Comparison of ENCODE assay signal across 22 mouse cellular contexts in the genomic region with DNA sequence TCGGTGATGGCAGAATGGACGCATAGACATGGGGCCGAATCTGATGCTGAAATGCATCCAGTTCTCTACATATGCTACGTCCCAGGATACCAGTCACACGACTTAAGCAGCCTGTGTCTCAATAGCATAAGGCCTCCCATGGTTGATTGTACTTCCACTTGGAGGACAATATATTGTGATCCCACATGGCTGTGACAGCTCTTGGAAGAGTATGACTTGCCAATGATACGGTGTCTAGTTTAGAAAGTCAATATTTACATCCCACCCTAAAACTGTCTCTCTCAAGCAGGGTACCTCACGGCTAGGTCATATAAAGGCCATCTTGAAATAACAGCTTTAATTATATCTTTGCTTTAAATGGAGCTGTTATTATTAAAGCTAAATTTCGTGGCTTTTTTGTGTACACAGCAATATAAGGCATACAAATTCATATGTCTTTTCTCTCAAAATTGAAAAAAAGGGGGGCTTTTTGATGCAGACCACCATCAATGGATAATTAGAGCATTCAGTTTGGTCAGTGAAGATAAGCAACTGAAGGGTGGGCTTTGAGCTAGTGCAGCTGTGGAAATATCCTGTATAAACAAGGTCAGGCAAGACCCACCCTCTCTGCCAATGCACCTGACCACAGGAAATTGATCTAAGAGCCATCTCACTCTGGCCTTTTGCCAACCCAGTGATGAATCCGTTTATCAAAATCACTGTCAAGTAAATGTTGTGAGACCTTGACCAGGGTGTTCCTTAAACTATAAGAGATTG.
DNase-seq lines count a peak whose midpoint lies in the region; ATAC-seq and TF ChIP-seq lines count a peak whose summit lies in the region.
"Had no signal": no experiment of that assay in that cellular context is flagged by ENCODE, and none has a peak within 500 bp of the region (broad histone marks: within the 10 kb centered on the region; RNA-seq: fewer than 3 reads in every experiment).

No protein-coding gene starts in this region.

- no peaks in the 10 kb centered on the region for H3K9me3 ChIP-seq in kidney, embryonic 15.5 days (replicated peaks)
- H3K9me3 ChIP-seq in lung, embryonic 14.5 days (ENCODE audit: low read depth, low read length), result no peaks in the 10 kb centered on the region
- no peaks in the 10 kb centered on the region for H3K9me3 ChIP-seq in lung, postnatal 0 days (ENCODE audit: low read length)
- no peaks in the 10 kb centered on the region for H3K9me3 ChIP-seq in lung, embryonic 15.5 days
- H3K9me3 ChIP-seq in lung, embryonic 16.5 days (ENCODE audit: control insufficient read depth, low read length), result no peaks in the 10 kb centered on the region

- H3K9ac ChIP-seq in kidney, embryonic 15.5 days, result no peak overlapping the region
- H3K9ac ChIP-seq in lung, embryonic 14.5 days, result no peak overlapping the region
- no peak overlapping the region for H3K9ac ChIP-seq in lung, postnatal 0 days (replicated peaks; ENCODE audit: low read depth)
- H3K9ac ChIP-seq in lung, embryonic 15.5 days, result no peak overlapping the region
- no peak overlapping the region for H3K9ac ChIP-seq in lung, embryonic 16.5 days (ENCODE audit: low read length)

- 0 out of 2 replicates have a peak, but pooled peaks have one; percentile 29 for ATAC-seq in kidney, embryonic 15.5 days (replicated peaks; ENCODE audit: low FRiP score)
- ATAC-seq in lung, embryonic 14.5 days (ENCODE audit: insufficient read depth), result peak; percentile 86
- no peak for ATAC-seq in lung, postnatal 0 days
- peak; percentile 55; the same call in 1 of the 2 replicates for ATAC-seq in lung, embryonic 15.5 days (ENCODE audit: borderline replicate concordance, extremely low read depth, low FRiP score, low TSS enrichment)
- peak; percentile 41; the same call in 1 of the 2 replicates for ATAC-seq in lung, embryonic 16.5 days (ENCODE audit: low read depth)
- ATAC-seq: activated CD4-positive, CD25-positive, alpha-beta regulatory T cell, adult 4 months; CD4-positive, CD25-positive, alpha-beta regulatory T cell, adult 4 months; Patski had no signal

- TF ChIP-seq CTCF in lung, embryonic 14.5 days (IDR thresholded peaks at IDR 0.05; ENCODE audit: low read depth), result no peak
- no peak for TF ChIP-seq CTCF in lung, postnatal 0 days (IDR thresholded peaks at IDR 0.05)

- WGBS in kidney, embryonic 15.5 days, result 50% methylated on average over 9 of the region's 9 CpGs
- WGBS in lung, embryonic 14.5 days, result 35% methylated on average over 9 of the region's 9 CpGs
- 55% methylated on average over 9 of the region's 9 CpGs for WGBS in lung, postnatal 0 days
- 43% methylated on average over 9 of the region's 9 CpGs for WGBS in lung, embryonic 15.5 days
- WGBS in lung, embryonic 16.5 days, result 43% methylated on average over 9 of the region's 9 CpGs

- no peak for TF ChIP-seq EP300 in lung, postnatal 0 days (IDR thresholded peaks at IDR 0.05)

- no peak for DNase-seq in kidney, adult 11 months
- DNase-seq in lung, embryonic 14.5 days, result peak; percentile 80
- DNase-seq in lung, postnatal 0 days (ENCODE audit: low spot score), result no peak
- no peak for DNase-seq in lung, adult 18-20 months
- DNase-seq in lung, postnatal 10 days, result no peak
- DNase-seq: adrenal gland, adult 2 months; adrenal gland, adult 8-10 months; adrenal gland, postnatal 10 days; adrenal gland, postnatal 14 days; adrenal gland, postnatal 25 days; adrenal gland, postnatal 36 days; B cell, adult 2 months; cerebellum, adult 11 months; cerebellum, adult 11-12 months had no signal

- no peaks in the 10 kb centered on the region for H3K27me3 ChIP-seq in kidney, embryonic 15.5 days
- H3K27me3 ChIP-seq in lung, embryonic 14.5 days (ENCODE audit: insufficient read depth, low read length), result no peaks in the 10 kb centered on the region
- no peaks in the 10 kb centered on the region for H3K27me3 ChIP-seq in lung, postnatal 0 days (replicated peaks; ENCODE audit: insufficient read depth, low read length)
- H3K27me3 ChIP-seq in lung, embryonic 15.5 days, result no peaks in the 10 kb centered on the region
- H3K27me3 ChIP-seq in lung, embryonic 16.5 days (ENCODE audit: control insufficient read depth, insufficient read depth, low read depth, low read length), result no peaks in the 10 kb centered on the region
- H3K27me3 ChIP-seq: CH12.LX, Patski had no signal

- H3K4me1 ChIP-seq in kidney, embryonic 15.5 days, result peaks cover 5% of the 10 kb centered on the region; the same call in 1 of the 2 replicates
- no peaks in the 10 kb centered on the region for H3K4me1 ChIP-seq in lung, embryonic 14.5 days (ENCODE audit: insufficient read depth)
- H3K4me1 ChIP-seq in lung, postnatal 0 days (ENCODE audit: insufficient read depth, low read depth, low read length), result no peaks in the 10 kb centered on the region
- H3K4me1 ChIP-seq in lung, embryonic 15.5 days, result peaks cover 14% of the 10 kb centered on the region
- peaks cover 5% of the 10 kb centered on the region; the same call in 1 of the 2 replicates for H3K4me1 ChIP-seq in lung, embryonic 16.5 days (replicated peaks; ENCODE audit: control insufficient read depth, insufficient read depth, low read length)

- H3K27ac ChIP-seq in kidney, embryonic 15.5 days, result no peak overlapping the region
- H3K27ac ChIP-seq in lung, embryonic 14.5 days (ENCODE audit: low read depth), result 0 out of 2 replicates have a peak overlapping the region, but pooled peaks have one; percentile 4
- no peak overlapping the region for H3K27ac ChIP-seq in lung, postnatal 0 days (ENCODE audit: low read length)
- H3K27ac ChIP-seq in lung, embryonic 15.5 days, result no peak overlapping the region
- no peak overlapping the region for H3K27ac ChIP-seq in lung, embryonic 16.5 days (ENCODE audit: low read length)

- H3K4me2 ChIP-seq in kidney, embryonic 15.5 days, result no peak overlapping the region
- no peak overlapping the region for H3K4me2 ChIP-seq in lung, embryonic 14.5 days
- no peak overlapping the region for H3K4me2 ChIP-seq in lung, postnatal 0 days (replicated peaks; ENCODE audit: low read depth, low read length)
- H3K4me2 ChIP-seq in lung, embryonic 15.5 days, result no peak overlapping the region
- no peak overlapping the region for H3K4me2 ChIP-seq in lung, embryonic 16.5 days (ENCODE audit: low read depth, low read length)

- H3K36me3 ChIP-seq in kidney, embryonic 15.5 days, result no peaks in the 10 kb centered on the region
- no peaks in the 10 kb centered on the region for H3K36me3 ChIP-seq in lung, embryonic 14.5 days (ENCODE audit: insufficient read depth)
- no peaks in the 10 kb centered on the region for H3K36me3 ChIP-seq in lung, postnatal 0 days (ENCODE audit: insufficient read depth, low read length)
- no peaks in the 10 kb centered on the region for H3K36me3 ChIP-seq in lung, embryonic 15.5 days
- H3K36me3 ChIP-seq in lung, embryonic 16.5 days (ENCODE audit: control insufficient read depth, insufficient read depth, low read length), result no peaks in the 10 kb centered on the region
- H3K36me3 ChIP-seq: G1E had no signal

- H3K4me3 ChIP-seq in kidney, embryonic 15.5 days (replicated peaks), result no peak overlapping the region
- no peak overlapping the region for H3K4me3 ChIP-seq in lung, embryonic 14.5 days (ENCODE audit: low read depth, low read length)
- H3K4me3 ChIP-seq in lung, postnatal 0 days (ENCODE audit: low read depth, low read length), result no peak overlapping the region
- H3K4me3 ChIP-seq in lung, embryonic 15.5 days, result no peak overlapping the region
- no peak overlapping the region for H3K4me3 ChIP-seq in lung, embryonic 16.5 days (ENCODE audit: low read length)
